Mouse (Mus musculus): ENCODE measurements around the gene Klhl40. TPM values are rescaled to one million over a fixed set of nuclear protein-coding genes. Genes with fewer than 3 reads are reported as not detected.

The Klhl40 gene
- 35.9 TPM in 1 of 2 replicates, not detected in the other for polyA plus RNA-seq (2012; rRNA removed; ENCODE audit: low replicate concordance)

DNA sequence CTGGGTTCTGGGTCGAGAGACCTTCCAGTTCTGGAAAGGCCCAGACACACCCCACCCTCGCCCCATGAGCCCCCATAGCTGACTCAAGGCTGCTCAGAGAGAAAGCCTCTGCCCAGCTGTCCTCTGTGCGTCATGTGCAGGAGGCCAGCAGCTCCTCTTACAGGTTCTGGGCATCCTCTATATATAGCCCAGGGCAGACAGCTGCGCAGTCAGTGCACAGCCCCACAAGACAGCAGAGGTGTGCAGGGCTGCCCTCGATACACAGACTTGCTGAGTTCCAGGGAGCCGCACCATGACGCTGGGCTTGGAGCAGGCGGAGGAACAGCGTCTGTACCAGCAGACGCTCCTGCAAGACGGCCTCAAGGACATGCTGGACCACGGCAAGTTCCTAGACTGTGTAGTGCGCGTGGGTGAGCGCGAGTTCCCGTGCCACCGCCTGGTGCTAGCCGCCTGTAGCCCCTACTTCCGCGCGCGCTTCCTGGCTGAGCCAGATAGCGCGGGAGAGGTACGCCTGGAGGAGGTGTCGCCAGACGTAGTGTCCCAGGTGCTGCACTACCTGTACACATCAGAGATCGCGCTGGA is at the start of gene Klhl40:
Gene Klhl40, plus strand, starts transcription at position 124 of the 582 bp plus-strand sequence.

DNA sequence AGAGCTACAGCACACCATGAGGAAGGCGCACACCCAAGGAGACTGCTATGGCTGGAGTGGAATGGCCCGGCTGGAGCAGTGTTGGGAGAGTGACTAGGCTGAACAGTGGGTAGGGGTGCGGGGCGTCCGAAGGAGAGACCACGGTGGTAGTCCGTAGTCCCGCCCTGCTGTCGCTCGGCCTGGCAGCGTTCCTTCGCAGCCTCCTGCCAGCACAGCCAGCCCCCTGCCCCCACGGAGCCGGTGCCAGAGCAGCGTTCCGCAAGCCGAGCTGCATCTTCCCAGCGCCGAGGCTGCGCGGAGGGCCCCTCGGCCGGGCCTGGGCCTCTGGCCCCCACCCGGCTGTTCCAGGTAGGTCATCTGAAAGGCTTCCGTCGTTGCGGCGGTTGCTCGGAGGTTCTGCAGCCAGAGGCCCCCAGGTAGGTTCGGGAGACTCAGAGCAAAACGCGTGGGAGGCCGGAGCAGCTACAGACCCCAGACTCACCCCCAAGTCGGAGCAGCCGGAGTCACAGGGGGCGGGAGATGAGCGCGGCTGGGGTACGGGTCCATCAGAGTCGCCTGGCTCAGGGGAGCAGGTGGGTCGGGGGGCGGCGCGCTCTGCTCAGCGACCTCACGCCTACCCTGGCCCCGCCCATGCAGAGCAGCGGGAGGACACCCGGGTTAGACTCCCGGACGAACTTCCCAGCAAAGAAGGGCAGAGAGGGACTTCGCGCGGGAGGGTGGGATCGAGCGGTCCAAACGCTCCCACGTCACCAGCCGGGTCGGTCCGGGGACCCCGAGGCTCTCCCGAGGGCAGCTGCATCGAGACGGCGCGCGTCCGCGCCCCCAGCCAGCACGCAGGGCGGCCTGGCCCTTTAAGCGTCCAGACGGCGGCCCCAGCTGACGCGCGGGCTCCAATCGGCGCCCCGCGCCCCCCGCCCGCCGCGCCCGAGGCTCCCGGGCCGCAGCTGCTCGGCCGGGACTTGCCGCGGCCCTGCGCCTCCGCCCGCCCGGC is 18.0 kb upstream of the Klhl40 start, which contains the start of gene Zfp651:
Gene Zfp651, plus strand, starts transcription at position 240 of the 991 bp plus-strand sequence.

DNA sequence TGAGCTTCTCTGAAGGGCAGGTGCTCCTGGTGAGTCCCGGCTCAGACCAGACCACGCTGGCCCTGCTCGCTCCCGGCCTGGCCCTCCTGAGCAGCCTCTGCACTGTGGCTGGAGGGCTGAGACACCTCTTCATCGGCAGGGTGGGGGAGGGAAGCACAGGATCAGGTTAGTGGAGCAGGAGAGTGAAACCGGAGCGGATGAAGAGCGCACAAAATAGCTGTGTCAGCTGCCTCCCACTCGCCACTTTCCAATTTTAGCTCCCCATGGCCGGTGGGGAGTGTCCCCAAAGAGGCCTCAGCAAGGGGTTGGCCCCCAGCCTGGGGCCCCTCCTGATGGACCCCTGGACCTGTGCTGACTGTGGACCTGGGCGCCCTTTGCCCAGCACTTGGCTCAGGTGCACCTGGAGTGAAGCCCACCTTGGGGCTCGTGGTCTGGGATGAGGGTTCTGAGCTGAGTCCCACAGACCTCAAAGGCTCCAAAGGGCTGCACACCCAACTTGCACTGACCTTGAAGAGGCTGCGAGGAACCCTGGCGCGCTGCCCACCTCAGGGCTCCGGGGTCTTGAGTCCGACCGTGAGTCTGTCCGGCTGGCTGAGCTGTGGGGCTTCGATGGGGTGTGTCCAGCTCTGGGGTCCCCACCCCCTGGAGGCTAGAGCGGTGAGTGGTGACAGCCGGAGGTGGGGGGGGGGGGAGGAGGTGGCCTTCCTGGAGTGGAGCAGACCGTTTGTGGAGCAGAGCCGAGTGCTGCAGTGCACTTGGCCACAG is 14.5 kb downstream of the Klhl40 start, which contains the start of gene Hhatl:
Gene Hhatl, minus strand, starts transcription at position 751 of the 765 bp plus-strand sequence.

Other genes starting within 250 kb of the Klhl40 start
- gene Lyzl4, start 135.5 kb upstream of the Klhl40 start, polyA plus RNA-seq (2012; rRNA removed; ENCODE audit: low replicate concordance): 0.75 and 2.3 TPM in 2 replicates
- 8.6 and 16.1 TPM in 2 replicates for gene Vipr1, start 134.9 kb upstream of the Klhl40 start, polyA plus RNA-seq (2012; rRNA removed; ENCODE audit: low replicate concordance)
- gene Sec22c, start 72.1 kb upstream of the Klhl40 start, polyA plus RNA-seq (2012; rRNA removed; ENCODE audit: low replicate concordance): 9.8 and 12.9 TPM in 2 replicates
- 20.8 and 39.2 TPM in 2 replicates for gene Ss18l2, start 67.3 kb upstream of the Klhl40 start, polyA plus RNA-seq (2012; rRNA removed; ENCODE audit: low replicate concordance)
- 41.7 and 70.3 TPM in 2 replicates for gene Nktr, start 58.4 kb upstream of the Klhl40 start, polyA plus RNA-seq (2012; rRNA removed; ENCODE audit: low replicate concordance)
- gene Zfp651, start 18.3 kb upstream of the Klhl40 start, polyA plus RNA-seq (2012; rRNA removed; ENCODE audit: low replicate concordance): 32.2 and 38.5 TPM in 2 replicates
- 0.10 and 78.6 TPM in 2 replicates for gene Hhatl, start 14.9 kb downstream of the Klhl40 start, polyA plus RNA-seq (2012; rRNA removed; ENCODE audit: low replicate concordance)
- 0.26 and 0.52 TPM in 2 replicates for gene Ccdc13, start 61.9 kb downstream of the Klhl40 start, polyA plus RNA-seq (2012; rRNA removed; ENCODE audit: low replicate concordance)
- gene Higd1a, start 80.8 kb downstream of the Klhl40 start, polyA plus RNA-seq (2012; rRNA removed; ENCODE audit: low replicate concordance): 10.6 and 27.1 TPM in 2 replicates
- gene Ackr2, start 120.7 kb downstream of the Klhl40 start, polyA plus RNA-seq (2012; rRNA removed; ENCODE audit: low replicate concordance): 9.3 and 16.2 TPM in 2 replicates
- 0.57 and 4.3 TPM in 2 replicates for gene Cyp8b1, start 138.7 kb downstream of the Klhl40 start, polyA plus RNA-seq (2012; rRNA removed; ENCODE audit: low replicate concordance)
- 2.4 and 3.1 TPM in 2 replicates for gene Fam198a, start 173.4 kb downstream of the Klhl40 start, polyA plus RNA-seq (2012; rRNA removed; ENCODE audit: low replicate concordance)
- gene Pomgnt2, start 219.5 kb downstream of the Klhl40 start, polyA plus RNA-seq (2012; rRNA removed; ENCODE audit: low replicate concordance): 18.3 and 18.9 TPM in 2 replicates

All from mammary gland, adult 2 months (tissue).